Mouse (Mus musculus): ENCODE measurements around the gene Edn1. TPM values are rescaled to one million over a fixed set of nuclear protein-coding genes. Genes with fewer than 3 reads are reported as not detected.
A peak's percentile ranks its signal among the peaks of the same experiment; 100 is the strongest.

The Edn1 gene
- polyA plus RNA-seq, 1 experiment from 2014 or later: 4.1 TPM

- no peaks in the 10 kb centered on the region for H3K36me3 ChIP-seq (ENCODE audit: insufficient read depth)
- peaks cover 16% of the 10 kb centered on the region for H3K27me3 ChIP-seq (ENCODE audit: insufficient read depth, low read length)
- no peaks in the 10 kb centered on the region for H3K9me3 ChIP-seq (ENCODE audit: low read depth, low read length)
- H3K27ac ChIP-seq (ENCODE audit: low read depth): peak overlapping the region; percentile 24; the same call in 1 of the 2 replicates
- DNase-seq (peak; percentile 45), ATAC-seq (ENCODE audit: insufficient read depth) (no peak)
- peak overlapping the region; percentile 74 for H3K4me2 ChIP-seq
- peak; percentile 36 for TF ChIP-seq CTCF (IDR thresholded peaks at IDR 0.05; ENCODE audit: low read depth)
- peak overlapping the region; percentile 48 for H3K9ac ChIP-seq
- 11% methylated on average over 27 of the region's 27 CpGs for WGBS
- H3K4me1 ChIP-seq (ENCODE audit: insufficient read depth): 0 out of 2 replicates have a peak, but pooled peaks cover 4% of the 10 kb centered on the region
- H3K4me3 ChIP-seq (ENCODE audit: low read depth, low read length): peak overlapping the region; percentile 43
Measured at GRCm38 (mm10) chr13:42301961-42302861, 935 bp downstream of the Edn1 start.

GRCm38 (mm10) chr13:42303180-42303929 lies 2.1 kb downstream of the Edn1 start:
- Histone ChIP-seq H3K4me2 (peak overlapping the region; percentile 74), H3K4me3 (ENCODE audit: low read depth, low read length) (peak overlapping the region; percentile 20), H3K27me3 (ENCODE audit: insufficient read depth, low read length) (peaks cover 16% of the 10 kb centered on the region), H3K36me3 (ENCODE audit: insufficient read depth) (no peaks in the 10 kb centered on the region), H3K4me1 (ENCODE audit: insufficient read depth) (0 out of 2 replicates have a peak, but pooled peaks cover 4% of the 10 kb centered on the region), H3K27ac (ENCODE audit: low read depth) (peak overlapping the region; percentile 12; the same call in 1 of the 2 replicates), H3K9me3 (ENCODE audit: low read depth, low read length) (no peaks in the 10 kb centered on the region), H3K9ac (no peak overlapping the region)
- peak; percentile 23; the same call in 1 of the 2 replicates for TF ChIP-seq CTCF (IDR thresholded peaks at IDR 0.05; ENCODE audit: low read depth)
- DNase-seq (peak; percentile 23), ATAC-seq (ENCODE audit: insufficient read depth) (no peak)
- 28% methylated on average over 11 of the region's 11 CpGs for WGBS

- no peak for TF ChIP-seq CTCF (IDR thresholded peaks at IDR 0.05; ENCODE audit: low read depth)
- Histone ChIP-seq H3K9ac (no peak overlapping the region), H3K27me3 (ENCODE audit: insufficient read depth, low read length) (peaks cover 16% of the 10 kb centered on the region), H3K9me3 (ENCODE audit: low read depth, low read length) (no peaks in the 10 kb centered on the region), H3K4me3 (ENCODE audit: low read depth, low read length) (peak overlapping the region; percentile 20; the same call in 1 of the 2 replicates), H3K27ac (ENCODE audit: low read depth) (no peak overlapping the region), H3K4me1 (ENCODE audit: insufficient read depth) (0 out of 2 replicates have a peak, but pooled peaks cover 4% of the 10 kb centered on the region), H3K36me3 (ENCODE audit: insufficient read depth) (no peaks in the 10 kb centered on the region), H3K4me2 (peak overlapping the region; percentile 74)
- 43% methylated on average over 8 of the region's 8 CpGs for WGBS
- no peak for ATAC-seq (ENCODE audit: insufficient read depth)
- peak; percentile 47 for DNase-seq
Measured at GRCm38 (mm10) chr13:42304139-42304538, 2.9 kb downstream of the Edn1 start.

- WGBS: 68% methylated on average over 14 of the region's 14 CpGs
- no peak for TF ChIP-seq CTCF (IDR thresholded peaks at IDR 0.05; ENCODE audit: low read depth)
- Histone ChIP-seq H3K4me2 (no peak overlapping the region), H3K36me3 (ENCODE audit: insufficient read depth) (no peaks in the 10 kb centered on the region), H3K27ac (ENCODE audit: low read depth) (no peak overlapping the region), H3K9me3 (ENCODE audit: low read depth, low read length) (no peaks in the 10 kb centered on the region), H3K27me3 (ENCODE audit: insufficient read depth, low read length) (peaks cover 13% of the 10 kb centered on the region), H3K9ac (no peak overlapping the region), H3K4me3 (ENCODE audit: low read depth, low read length) (no peak overlapping the region), H3K4me1 (ENCODE audit: insufficient read depth) (no peaks in the 10 kb centered on the region)
- ATAC-seq (ENCODE audit: insufficient read depth): no peak
- DNase-seq: no peak
Measured at GRCm38 (mm10) chr13:42306870-42307800, 5.9 kb downstream of the Edn1 start.

GRCm38 (mm10) chr13:42308368-42309103 lies 7.3 kb downstream of the Edn1 start:
- no peak for DNase-seq
- Histone ChIP-seq H3K36me3 (ENCODE audit: insufficient read depth) (no peaks in the 10 kb centered on the region), H3K27ac (ENCODE audit: low read depth) (no peak overlapping the region), H3K4me2 (no peak overlapping the region), H3K9ac (no peak overlapping the region), H3K4me3 (ENCODE audit: low read depth, low read length) (no peak overlapping the region), H3K9me3 (ENCODE audit: low read depth, low read length) (no peaks in the 10 kb centered on the region), H3K27me3 (ENCODE audit: insufficient read depth, low read length) (peaks cover under 1% of the 10 kb centered on the region; the same call in 1 of the 2 replicates), H3K4me1 (ENCODE audit: insufficient read depth) (no peaks in the 10 kb centered on the region)
- no peak for ATAC-seq (ENCODE audit: insufficient read depth)
- TF ChIP-seq CTCF (IDR thresholded peaks at IDR 0.05; ENCODE audit: low read depth): no peak
- 62% methylated on average over 16 of the region's 16 CpGs for WGBS

GRCm38 (mm10) chr13:42309804-42310203 lies 8.5 kb downstream of the Edn1 start:
- Histone ChIP-seq H3K36me3 (ENCODE audit: insufficient read depth) (no peaks in the 10 kb centered on the region), H3K4me2 (no peak overlapping the region), H3K9ac (no peak overlapping the region), H3K4me3 (ENCODE audit: low read depth, low read length) (no peak overlapping the region), H3K27ac (ENCODE audit: low read depth) (no peak overlapping the region), H3K9me3 (ENCODE audit: low read depth, low read length) (no peaks in the 10 kb centered on the region), H3K27me3 (ENCODE audit: insufficient read depth, low read length) (no peaks in the 10 kb centered on the region), H3K4me1 (ENCODE audit: insufficient read depth) (no peaks in the 10 kb centered on the region)
- ATAC-seq (ENCODE audit: insufficient read depth) (no peak), DNase-seq (peak; percentile 24)
- no peak for TF ChIP-seq CTCF (IDR thresholded peaks at IDR 0.05; ENCODE audit: low read depth)
- 38% methylated on average over 11 of the region's 11 CpGs for WGBS

Data from lung, embryonic 14.5 days (tissue).